Mouse (Mus musculus): ENCODE results near the gene Osgepl1. TPM values are rescaled to one million over a fixed set of nuclear protein-coding genes. Genes with fewer than 3 reads are reported as not detected.

Gene Osgepl1
- total and polyA plus RNA-seq, 3 experiments = 27.7 to 55.9 (median 51.5) TPM

DNA sequence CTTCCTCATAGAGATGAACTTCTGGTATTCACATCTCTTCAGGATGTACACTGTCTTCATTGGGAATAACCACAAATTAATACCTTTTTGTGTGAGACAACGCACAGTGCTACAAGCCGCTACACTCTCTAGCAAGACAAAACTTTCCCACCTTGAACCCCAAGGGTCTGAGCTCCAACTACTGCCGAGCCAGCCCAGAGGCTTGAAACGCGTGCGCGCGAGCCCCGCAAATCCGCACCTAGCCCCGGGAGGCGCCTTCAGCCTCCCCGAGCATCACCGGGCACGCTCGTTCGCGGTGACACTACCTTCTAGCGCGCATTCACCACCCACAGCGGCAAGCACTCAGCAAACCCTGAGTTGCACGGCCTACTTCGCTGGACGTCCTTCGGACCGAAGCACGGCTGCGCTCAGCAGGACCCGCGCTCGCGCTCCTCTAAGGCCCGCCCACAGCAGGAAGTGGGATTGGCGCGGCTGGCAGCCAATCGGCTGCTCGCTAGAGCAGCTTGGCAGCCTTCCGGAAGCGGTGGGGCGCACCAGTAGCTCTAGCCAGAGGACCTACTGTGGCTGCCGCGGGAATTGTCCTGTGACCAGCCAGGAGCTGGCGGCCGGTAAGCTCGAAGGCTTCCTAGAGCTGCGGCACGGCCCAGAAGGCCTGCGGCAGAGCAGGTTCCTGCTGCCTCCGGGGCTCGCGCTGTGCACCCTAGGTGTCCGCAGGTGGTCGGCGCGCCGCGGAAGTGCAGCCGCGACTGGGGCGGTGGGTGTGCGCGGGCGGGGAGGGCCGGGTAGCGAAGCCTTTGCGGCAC lies 16.6 kb upstream of the Osgepl1 start, which contains the start of the genes Pms1, Ormdl1 and Gm28778:
Gene Pms1, minus strand, starts transcription at position 438 of the 803 bp plus-strand sequence.
Gene Ormdl1, plus strand, starts transcription at position 515 of the 803 bp plus-strand sequence.
Gene Gm28778, plus strand, starts transcription at position 531 of the 803 bp plus-strand sequence.
- H3K27ac ChIP-seq = peak within 1 kb of the TSS; percentile 81
- DNase-seq = peak; percentile 97 to 99
- peak within 1 kb of the TSS; percentile 87 for H3K9ac ChIP-seq (ENCODE audit: low read depth, low read length)
- no peaks in the 10 kb centered on the region for H3K27me3 ChIP-seq (ENCODE audit: control insufficient read depth, insufficient read depth, low read length)
- intact Hi-C loops (cut with DNase I) = loop anchor here (2.0 to 5.0 kb wide), 2 partner anchors 16 to 56 kb away; partner anchors contain the start of genes Asdurf, Asnsd1, Gm28551 and Osgepl1
- TF ChIP-seq EP300 (IDR thresholded peaks at IDR 0.05; ENCODE audit: insufficient read depth, low read depth, low read length) (no peak), CTCF (IDR thresholded peaks at IDR 0.05) (peak; percentile 52), POLR2A (IDR thresholded peaks at IDR 0.05; ENCODE audit: insufficient read depth, low read depth, low read length) (peak; percentile 89)
- WGBS = under 1% methylated on average over 66 of the region's 66 CpGs
- peak within 1 kb of the TSS; percentile 80 for H3K4me3 ChIP-seq
- no peaks in the 10 kb centered on the region for H3K4me1 ChIP-seq (ENCODE audit: control insufficient read depth, insufficient read depth, low read length)
- no peaks in the 10 kb centered on the region for H3K79me2 ChIP-seq (replicated peaks; ENCODE audit: control insufficient read depth, insufficient read depth, low read length)
- H3K36me3 ChIP-seq (ENCODE audit: control insufficient read depth, insufficient read depth, low read length) = no peaks in the 10 kb centered on the region; the same call in none of the 2 replicates

DNA sequence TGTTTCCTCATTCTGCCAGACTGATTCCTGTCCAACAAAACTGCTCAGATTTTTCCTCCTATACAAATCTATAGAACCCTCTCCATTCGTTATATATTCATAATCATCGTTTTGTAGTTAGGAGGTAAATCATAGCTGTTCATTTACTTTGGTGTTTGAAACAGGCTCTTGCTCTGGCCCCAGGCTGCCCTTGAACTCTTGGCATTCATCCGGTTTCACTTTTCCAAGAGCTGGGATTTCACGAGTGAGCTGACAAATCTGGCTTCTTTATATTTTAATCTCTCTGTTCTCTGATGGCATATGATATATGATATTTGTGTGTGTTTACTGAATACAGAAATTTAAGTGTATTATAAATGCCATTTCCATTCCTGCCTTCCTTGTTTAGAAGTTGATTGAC lies 12.9 kb upstream of the Osgepl1 start:
- TF ChIP-seq EP300 (IDR thresholded peaks at IDR 0.05; ENCODE audit: insufficient read depth, low read depth, low read length) (no peak), POLR2A (IDR thresholded peaks at IDR 0.05; ENCODE audit: insufficient read depth, low read depth, low read length) (no peak), CTCF (IDR thresholded peaks at IDR 0.05) (no peak)
- intact Hi-C loops (cut with DNase I) = no loop called here

DNA sequence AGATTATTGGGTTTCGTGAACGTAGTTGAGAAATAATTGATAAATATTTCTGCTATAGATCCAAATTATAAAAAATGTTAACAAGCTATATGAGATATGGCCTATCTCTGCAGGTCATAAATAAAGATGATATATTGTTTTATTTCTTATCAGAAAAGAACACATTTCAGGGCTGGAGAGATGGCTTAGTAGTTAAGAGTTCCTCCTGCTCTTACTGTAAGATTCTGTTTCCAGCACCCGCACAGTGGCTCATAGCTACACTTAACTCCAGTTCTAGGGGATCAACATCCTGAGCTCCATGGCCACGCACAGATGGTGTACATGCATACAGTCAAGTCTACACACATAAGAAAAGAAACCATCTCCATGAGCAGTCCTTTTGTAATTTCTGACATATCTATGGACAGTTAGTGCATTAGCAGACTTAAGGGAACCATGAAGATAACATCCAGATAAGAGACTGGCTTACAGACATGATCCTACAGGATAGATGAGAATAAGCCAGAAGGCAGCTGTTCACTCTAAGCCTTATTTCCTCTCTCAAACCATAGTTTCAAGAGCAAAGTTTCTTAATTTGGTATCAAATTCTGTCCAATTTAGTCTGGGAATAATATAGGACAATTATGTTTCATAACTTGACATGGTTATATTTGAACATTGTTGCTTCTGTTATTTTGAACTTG lies 8.4 kb downstream of the Osgepl1 start:
- Histone ChIP-seq H3K9ac (ENCODE audit: low read depth, low read length) (no peak overlapping the region), H3K4me3 (no peak overlapping the region), H3K27ac (no peak overlapping the region), H3K36me3 (ENCODE audit: control insufficient read depth, insufficient read depth, low read length) (peaks cover 12% of the 10 kb centered on the region), H3K27me3 (ENCODE audit: control insufficient read depth, insufficient read depth, low read length) (no peaks in the 10 kb centered on the region), H3K4me1 (ENCODE audit: control insufficient read depth, insufficient read depth, low read length) (no peaks in the 10 kb centered on the region; the same call in 1 of the 2 replicates), H3K79me2 (replicated peaks; ENCODE audit: control insufficient read depth, insufficient read depth, low read length) (no peaks in the 10 kb centered on the region)
- DNase-seq = no peak
- TF ChIP-seq EP300 (IDR thresholded peaks at IDR 0.05; ENCODE audit: insufficient read depth, low read depth, low read length) (no peak), CTCF (IDR thresholded peaks at IDR 0.05) (no peak), POLR2A (IDR thresholded peaks at IDR 0.05; ENCODE audit: insufficient read depth, low read depth, low read length) (no peak)
- intact Hi-C loops (cut with DNase I) = no loop called here
- WGBS = 95% methylated on average over 4 of the region's 4 CpGs

More for the DNA sequence above, 12.9 kb upstream of the Osgepl1 start:
- H3K27ac ChIP-seq = no peak overlapping the region
- H3K9ac ChIP-seq (ENCODE audit: low read depth, low read length) = no peak overlapping the region
- no peak overlapping the region for H3K4me3 ChIP-seq
- H3K4me1 ChIP-seq (ENCODE audit: control insufficient read depth, insufficient read depth, low read length) = no peaks in the 10 kb centered on the region
- 74% methylated on average over 4 of the region's 4 CpGs for WGBS
- no peaks in the 10 kb centered on the region for H3K79me2 ChIP-seq (replicated peaks; ENCODE audit: control insufficient read depth, insufficient read depth, low read length)
- H3K27me3 ChIP-seq (ENCODE audit: control insufficient read depth, insufficient read depth, low read length) = no peaks in the 10 kb centered on the region
- no peak for DNase-seq
- H3K36me3 ChIP-seq (ENCODE audit: control insufficient read depth, insufficient read depth, low read length) = no peaks in the 10 kb centered on the region; the same call in none of the 2 replicates

DNA sequence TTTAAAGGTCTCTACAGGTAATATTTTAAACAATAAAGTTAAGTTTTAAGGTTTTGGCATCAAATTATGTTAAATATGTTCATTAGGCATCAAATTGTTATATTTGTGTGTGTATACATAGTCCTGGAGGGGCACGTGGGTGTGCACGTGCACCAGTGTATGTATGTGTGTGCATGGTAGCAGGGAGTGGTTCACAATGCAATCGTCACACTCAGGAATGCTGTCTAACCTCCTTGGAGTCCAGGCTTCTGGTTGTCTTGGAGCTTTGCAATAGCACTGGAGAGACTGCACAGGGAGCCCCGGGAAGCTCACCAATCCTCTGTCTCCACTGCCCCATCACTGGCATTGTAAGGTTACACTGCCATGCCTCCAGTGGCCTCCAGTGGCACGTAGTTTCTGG lies 9.8 kb downstream of the Osgepl1 start:
- H3K27me3 ChIP-seq (ENCODE audit: control insufficient read depth, insufficient read depth, low read length) = no peaks in the 10 kb centered on the region
- H3K4me1 ChIP-seq (ENCODE audit: control insufficient read depth, insufficient read depth, low read length) = no peaks in the 10 kb centered on the region
- H3K36me3 ChIP-seq (ENCODE audit: control insufficient read depth, insufficient read depth, low read length) = peaks cover 4% of the 10 kb centered on the region
- no peak overlapping the region for H3K9ac ChIP-seq (ENCODE audit: low read depth, low read length)
- TF ChIP-seq POLR2A (IDR thresholded peaks at IDR 0.05; ENCODE audit: insufficient read depth, low read depth, low read length) (no peak), CTCF (IDR thresholded peaks at IDR 0.05) (no peak), EP300 (IDR thresholded peaks at IDR 0.05; ENCODE audit: insufficient read depth, low read depth, low read length) (no peak)
- H3K79me2 ChIP-seq (replicated peaks; ENCODE audit: control insufficient read depth, insufficient read depth, low read length) = no peaks in the 10 kb centered on the region
- H3K27ac ChIP-seq = no peak overlapping the region
- no peak for DNase-seq
- 92% methylated on average over 5 of the region's 5 CpGs for WGBS
- intact Hi-C loops (cut with DNase I) = no loop called here
- H3K4me3 ChIP-seq = no peak overlapping the region

DNA sequence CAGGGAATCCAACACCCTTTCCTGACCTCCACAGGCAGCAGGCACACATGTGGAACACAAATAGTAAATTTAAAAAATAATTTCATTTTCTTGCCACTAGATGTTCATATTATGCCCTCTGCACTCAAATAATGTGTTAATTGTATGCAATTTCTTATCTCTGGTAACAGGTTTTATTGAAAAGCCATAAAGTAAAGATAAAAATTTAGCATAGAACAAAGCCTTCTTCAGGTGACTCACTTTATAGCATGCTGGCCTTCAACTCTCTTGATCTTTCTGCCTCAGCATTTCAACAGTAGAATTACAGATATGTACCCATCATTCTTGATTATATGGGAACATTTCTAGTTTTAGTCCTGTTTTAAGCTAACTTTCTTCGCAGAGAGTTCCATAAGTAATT lies 10.9 kb downstream of the Osgepl1 start:
- Histone ChIP-seq H3K9ac (ENCODE audit: low read depth, low read length) (no peak overlapping the region), H3K79me2 (replicated peaks; ENCODE audit: control insufficient read depth, insufficient read depth, low read length) (no peaks in the 10 kb centered on the region), H3K27me3 (ENCODE audit: control insufficient read depth, insufficient read depth, low read length) (no peaks in the 10 kb centered on the region), H3K4me1 (ENCODE audit: control insufficient read depth, insufficient read depth, low read length) (no peaks in the 10 kb centered on the region), H3K27ac (no peak overlapping the region), H3K36me3 (ENCODE audit: control insufficient read depth, insufficient read depth, low read length) (peaks cover 2% of the 10 kb centered on the region; the same call in 1 of the 2 replicates), H3K4me3 (no peak overlapping the region)
- no peak for TF ChIP-seq EP300 (IDR thresholded peaks at IDR 0.05; ENCODE audit: insufficient read depth, low read depth, low read length)
- TF ChIP-seq CTCF (IDR thresholded peaks at IDR 0.05) = no peak
- no peak for TF ChIP-seq POLR2A (IDR thresholded peaks at IDR 0.05; ENCODE audit: insufficient read depth, low read depth, low read length)
- intact Hi-C loops (cut with DNase I) = no loop called here
- WGBS = 100% methylated on average over 1 of the region's 1 CpGs
- no peak for DNase-seq
